Mouse (Mus musculus) lung, adult 18-20 months (tissue): ENCODE data around the gene Vmn1r212.
"Not testable (repeated sequence)": the region's sequence is repeated elsewhere in the genome, so short reads cannot be mapped to it uniquely, and the experiment has no call there.

ENCODE experiments used
- DNase-seq, 2 experiments: peaks; one replicate each; pipeline ENCODE4 v3.0.0; 2022; ENCODE audit warnings: mixed read lengths in 2 of 2

The Vmn1r212 gene

DNA sequence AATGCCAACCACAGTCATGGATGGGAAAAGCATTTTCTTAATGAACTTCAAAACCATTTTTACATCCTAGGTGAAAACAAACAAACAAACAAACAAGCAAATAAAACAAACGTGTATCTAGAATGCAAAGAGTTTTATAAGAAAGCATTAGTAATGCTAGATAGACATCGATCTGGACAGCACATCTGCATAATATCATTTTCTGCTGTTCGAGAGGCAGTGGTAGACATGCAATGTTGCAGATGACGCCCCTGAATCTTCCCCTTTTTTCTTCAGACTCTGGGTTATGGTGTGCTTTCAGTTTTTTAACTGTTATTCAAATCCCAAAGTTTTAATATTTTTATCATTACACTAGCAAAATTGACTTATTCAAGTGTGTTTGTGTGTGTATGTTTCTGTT, at the start of gene Vmn1r212:
TSS of gene Vmn1r212 (minus strand) at position 101 of the 400 bp plus-strand sequence.
- no peak for DNase-seq

DNA sequence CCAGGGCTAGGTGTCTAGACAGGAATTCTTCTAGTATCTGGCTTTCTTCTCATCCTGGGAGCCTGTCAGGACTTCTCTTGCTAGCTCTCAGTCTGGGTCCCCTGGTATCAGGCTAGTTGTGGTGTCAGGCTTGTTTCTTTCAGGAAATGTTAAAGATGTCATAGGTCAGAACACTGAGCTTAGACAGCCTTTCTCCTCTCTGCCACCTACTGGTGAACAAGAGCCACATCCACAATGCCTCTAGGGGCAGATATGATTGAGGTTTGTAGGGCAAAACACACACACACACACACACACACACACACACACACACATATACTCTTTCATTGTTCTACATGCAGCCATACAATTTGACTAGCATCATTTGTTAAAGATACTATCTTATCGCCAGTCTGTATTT, 4.7 kb downstream of the Vmn1r212 start:
- DNase-seq: no peak

DNA sequence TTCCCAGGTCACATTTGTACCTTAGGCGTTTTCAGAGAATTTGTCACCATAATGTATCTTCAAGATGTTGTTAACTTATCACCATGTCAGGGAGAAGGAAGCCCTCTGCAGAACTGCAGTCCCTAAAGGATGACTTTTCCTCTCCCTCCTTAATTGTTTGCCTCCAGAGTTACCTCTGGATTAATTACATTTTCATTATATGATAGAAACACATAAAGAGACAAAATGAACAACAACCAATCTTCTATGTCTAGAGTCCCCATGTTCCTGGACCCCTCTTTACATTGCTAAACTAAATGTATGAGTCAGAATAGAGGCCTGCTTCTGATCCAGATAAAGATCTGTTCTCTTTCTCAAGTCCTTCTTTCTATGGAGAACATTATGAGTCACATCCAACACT, 26.5 kb downstream of the Vmn1r212 start, which contains the start of gene Vmn1r211:
TSS of gene Vmn1r211 (minus strand) at position 101 of the 400 bp plus-strand sequence.
- DNase-seq: no peak

- DNase-seq: no peak
Measured at GRCm38 (mm10) chr13:22854760-22855159, 29.2 kb downstream of the Vmn1r212 start.

DNA sequence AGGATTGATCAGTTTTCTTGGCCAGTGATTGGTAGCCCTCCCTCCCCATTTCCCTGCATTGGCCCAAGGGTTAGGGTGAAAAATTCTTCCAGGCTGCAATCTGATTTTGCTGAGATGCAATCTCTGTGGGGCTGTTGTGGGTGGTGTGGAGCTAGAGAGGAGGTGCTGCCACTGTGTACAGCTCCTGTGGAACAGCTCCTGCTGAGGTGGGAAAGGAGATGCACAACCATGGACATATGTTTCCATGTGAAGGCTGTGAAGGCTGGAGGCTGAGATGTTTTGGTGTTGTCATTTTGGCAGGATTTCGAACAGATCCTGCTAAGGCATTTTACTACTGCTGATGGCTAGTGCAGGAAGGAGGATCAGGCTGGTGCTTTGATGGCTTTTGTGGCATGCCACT, 37.2 kb downstream of the Vmn1r212 start:
- DNase-seq: no peak

- DNase-seq: not testable (repeated sequence)
Measured at GRCm38 (mm10) chr13:22844304-22844703, 39.7 kb downstream of the Vmn1r212 start.
